Mouse (Mus musculus): ENCODE results near the gene Eng.

The Eng gene

DNA sequence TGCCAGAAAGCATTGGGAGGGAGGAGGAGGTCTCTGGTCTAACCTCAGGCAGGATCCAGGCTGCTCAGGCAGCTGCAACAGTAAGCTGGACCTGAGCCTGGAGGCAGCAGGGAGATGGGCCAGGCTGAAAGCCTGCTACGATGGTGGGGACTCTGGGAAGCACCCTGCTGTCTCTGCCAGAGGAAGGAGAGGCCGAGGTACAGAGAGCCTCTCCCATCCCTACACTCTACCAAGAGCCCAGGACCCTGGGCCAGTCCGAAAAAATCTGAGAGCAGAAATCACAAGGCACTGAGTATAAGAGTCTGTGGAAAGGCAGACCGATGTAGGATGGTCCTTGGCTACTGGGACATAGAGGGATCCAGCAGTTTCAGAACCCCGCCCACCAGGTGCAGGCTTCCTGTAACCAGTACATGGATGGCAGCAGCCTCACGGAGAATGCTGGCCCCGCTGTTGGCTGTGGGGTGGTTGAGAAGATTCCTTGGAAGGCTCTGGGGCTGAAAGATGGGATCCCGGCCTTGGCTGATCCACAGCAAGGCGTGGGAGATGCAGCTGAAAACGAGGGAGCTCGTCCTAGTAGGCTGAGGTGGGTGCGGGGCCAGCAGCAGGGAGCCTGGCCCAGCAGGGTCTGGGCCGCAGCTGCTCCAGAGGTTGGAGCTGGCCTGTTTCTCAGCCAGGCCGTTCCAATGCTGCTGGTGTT is 36.5 kb downstream of the Eng start:
- DNase-seq = no peak

DNA sequence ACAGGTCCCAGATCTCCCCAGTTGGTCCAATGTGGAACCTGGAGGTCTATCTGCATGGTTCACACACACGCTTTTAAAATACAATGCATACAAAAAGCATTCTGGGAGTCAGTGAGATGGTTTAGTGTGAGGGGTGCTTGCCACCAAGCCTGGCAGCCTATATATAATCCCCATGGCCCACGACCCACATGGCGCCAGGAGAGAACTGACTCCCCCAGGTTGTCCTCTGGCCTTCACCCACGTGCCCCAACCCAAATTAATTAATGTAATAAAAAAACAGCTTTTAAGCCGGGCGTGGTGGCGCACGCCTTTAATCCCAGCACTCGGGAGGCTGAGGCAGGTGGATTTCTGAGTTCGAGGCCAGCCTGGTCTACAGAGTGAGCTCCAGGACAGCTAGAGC is 37.3 kb downstream of the Eng start:
- DNase-seq = no peak

DNA sequence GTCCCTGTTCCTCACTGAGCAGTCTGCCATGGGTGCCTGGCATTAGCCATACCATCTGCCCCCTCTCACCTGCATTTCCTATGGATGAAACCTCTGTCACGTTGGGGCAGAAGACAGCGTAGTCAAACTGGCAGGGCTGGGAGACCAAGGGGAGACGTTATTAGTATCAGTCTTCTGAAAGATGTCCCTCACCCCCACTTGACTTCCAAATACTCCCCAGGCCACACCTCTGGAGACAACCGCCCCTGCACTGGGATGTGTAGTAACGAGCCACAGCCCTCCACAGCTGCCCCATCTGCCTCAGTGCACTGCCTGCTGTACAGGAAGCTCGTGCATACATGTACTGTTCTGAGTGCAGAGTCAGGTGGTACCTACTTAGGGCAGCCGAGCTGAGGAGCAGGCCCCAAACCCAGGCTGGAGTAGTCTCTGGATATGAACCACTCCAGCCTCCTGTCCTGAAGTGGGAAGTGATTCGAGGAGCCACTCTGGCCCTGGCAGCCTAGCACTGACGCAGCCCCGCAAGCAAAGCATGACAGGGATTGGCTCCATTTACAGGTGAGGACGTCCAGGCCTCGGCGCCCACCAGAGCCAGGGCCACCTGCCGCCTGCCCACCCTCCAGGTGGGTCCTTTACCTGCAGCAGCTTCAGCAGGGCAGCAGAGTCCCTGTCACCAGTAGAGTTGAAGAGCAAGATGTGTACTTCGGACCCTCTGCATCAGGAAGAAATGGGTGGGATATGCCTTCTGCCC is 38.5 kb downstream of the Eng start:
- no peak for DNase-seq

DNA sequence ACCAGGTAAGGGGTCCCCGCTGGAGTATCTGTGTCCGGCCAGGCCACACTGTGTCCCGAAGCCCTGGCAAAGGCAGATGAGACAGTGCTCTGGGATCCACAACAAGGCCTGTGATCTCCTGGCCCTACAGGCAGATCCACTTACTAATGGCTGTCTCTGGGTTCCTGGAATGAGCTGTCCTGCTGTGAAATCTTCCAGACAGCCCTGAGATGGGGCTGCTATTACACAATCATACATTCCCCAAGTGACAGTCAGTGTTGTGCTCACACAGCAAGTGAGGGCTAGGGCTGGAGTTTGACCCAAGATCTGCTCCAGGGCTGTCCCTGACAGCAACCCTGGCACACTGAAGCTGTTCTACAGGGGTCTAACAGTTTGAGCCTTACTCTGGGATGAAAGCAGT is 39.4 kb downstream of the Eng start:
- DNase-seq = no peak

DNA sequence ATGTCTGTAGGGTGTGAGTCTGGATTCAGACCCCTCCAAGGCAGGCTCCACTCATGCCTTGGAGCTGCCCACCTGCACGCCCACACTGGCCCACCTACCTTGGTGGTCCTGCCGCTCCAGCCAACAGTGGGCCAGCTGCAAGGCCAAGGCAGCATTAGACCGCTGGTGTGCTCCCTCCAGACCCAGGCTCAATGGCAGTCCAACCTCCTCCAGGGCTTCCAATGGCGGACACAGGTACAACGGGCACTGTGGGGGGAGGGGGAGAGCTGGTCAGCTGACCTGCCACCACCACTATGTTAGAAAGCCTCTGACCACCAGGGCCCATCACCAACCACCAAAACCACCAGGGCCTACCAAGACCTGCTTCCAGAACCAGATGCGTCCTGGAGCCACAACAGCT is 40.2 kb downstream of the Eng start:
- peak in 1 of 2 experiments; percentile 49 for DNase-seq

DNA sequence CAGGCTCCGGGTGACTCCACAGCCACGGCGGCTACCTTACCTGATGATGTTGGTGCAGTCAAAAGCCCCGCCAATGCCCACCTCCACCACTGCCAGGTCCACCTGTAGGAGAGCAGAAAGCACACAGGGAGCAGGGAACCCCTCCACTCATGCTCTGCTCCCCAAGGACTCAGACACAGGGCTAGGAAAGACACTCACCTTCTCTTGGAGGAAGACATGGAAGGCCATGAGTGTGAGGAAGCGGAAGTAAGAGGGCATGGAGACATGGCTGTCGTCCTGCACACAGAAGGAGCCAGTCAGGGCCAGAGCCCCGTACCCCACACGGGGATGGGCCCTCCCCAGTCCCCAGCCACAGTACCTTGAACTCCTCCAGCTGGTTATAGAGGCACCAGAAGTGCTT is 41.2 kb downstream of the Eng start:
- DNase-seq = no peak

DNA sequence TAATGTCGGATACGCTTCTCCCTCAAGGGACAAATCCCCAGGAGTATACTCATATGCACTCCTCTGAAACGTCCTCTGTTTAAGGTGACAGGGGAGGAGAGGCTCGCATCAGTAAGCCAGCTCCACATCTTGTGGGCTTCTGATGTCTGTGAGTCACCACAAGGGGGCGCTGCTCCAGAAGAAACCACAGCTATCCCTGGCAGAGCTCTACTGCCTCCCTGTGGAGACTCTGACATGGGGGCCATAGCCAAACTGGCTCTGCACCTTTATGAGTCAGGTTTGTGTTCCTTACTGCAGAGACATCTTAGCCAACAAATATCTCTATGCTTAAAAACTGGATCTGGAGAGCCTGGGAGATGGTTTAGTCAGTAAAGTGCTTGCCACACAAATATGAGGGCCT is 43.0 kb downstream of the Eng start:
- DNase-seq = peak; percentile 92 to 96

DNA sequence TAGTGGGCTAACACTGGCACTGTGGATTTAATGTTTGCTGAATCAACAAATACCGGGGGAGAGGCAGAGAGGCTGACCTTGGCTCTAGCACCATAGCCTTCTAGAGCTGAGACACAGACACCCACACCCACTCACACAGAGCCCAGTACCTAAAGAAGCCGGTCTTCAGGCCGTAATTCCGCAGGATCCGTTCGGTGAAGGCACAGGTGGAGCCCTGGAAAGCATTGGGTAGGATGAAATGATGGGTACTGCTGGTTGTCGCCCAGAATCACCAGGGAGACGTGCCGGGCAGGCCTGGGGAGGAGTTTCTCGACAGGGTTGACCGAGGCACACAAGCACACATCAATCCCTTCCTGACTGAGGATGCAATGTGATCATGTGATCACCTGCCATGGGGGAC is 44.6 kb downstream of the Eng start:
- no peak for DNase-seq

DNA sequence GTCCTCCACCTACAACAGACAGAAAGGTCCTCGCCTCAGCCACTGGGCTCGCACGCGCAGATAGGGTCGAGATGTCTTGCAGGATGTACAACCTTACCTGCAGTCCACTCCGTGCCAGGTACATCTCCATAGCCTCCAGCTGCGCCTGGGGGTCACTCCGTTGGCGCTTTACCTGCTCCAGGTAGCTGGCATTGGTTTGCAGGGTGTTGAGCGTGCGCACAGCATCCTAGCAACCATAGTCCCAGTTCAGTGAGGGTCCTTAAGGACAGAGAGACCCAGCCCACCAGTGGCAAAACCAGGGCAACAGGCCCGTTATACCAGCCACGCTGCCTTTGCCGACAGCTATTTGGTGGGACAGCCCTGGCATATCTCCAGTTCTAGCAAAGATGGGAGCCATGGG is 46.1 kb downstream of the Eng start:
- peak in 1 of 2 experiments; percentile 54 for DNase-seq

DNA sequence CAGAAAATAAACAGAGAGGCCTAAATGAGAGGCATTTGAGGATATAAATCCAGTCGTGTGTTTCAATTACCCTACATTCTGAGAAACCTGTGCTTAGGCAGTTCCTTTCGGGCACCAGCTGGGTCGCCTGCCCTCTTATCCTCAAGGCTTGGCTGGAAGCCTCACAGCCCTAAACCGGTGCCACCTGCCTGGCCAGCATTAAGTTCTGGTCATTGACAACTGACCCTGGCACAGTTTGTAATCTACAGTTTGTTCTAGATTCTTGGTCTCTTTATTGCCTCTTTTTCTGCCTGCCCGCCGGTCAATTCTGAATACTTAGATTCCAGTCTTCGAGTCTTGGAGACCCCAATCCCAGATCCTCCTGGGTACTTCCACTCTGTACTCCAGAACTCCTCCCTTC is 46.9 kb downstream of the Eng start:
- peak; percentile 61 to 86 for DNase-seq

DNA sequence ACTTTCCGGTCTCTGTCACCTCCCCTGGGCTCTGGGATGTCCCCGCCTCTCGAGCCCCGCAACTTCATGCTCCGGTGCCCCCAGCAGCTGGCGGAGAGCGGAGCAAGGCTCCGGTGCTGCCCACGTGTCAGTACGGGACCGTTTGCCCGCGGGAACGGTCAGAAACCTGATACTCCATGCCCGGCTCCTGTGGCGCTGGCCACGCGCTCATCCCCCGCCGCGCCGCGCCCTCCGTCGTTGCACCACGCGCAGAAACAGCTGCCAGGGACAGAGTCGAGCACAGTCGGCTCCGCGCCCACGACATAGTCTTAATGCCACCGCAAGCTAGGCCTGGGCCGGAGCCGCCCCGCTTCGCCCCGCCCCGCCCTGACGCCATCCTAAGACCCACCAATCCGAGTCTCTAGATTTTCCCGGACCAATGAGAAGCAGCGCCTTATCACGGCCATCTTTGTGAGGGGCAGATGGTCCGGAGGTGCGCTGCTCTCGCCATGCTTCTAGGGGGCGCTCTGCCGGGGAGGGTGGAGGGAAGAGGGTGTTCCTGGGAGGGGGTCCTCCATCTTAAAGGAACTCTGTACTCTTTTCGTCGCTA is 47.5 kb downstream of the Eng start:
- peak; percentile 96 to 97 for DNase-seq

DNA sequence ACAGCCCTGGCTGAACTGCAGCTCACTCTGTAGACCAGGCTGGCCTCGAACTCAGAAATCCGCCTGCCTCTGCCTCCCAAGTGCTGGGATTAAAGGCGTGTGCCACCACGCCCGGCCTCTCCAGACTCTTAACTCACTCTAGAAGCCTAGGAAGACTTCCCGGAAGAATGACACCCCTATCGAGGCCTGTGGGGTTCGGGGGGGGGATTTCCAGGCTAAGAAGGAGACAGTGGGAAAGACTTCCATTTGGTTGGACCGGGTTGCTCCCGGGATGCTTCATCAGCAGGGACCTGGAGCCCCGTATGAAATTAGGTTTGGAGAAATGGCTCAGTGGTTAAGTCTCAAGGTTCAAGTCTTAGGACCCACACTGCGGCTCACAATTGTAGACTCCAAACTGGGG is 48.3 kb downstream of the Eng start:
- no peak for DNase-seq

DNA sequence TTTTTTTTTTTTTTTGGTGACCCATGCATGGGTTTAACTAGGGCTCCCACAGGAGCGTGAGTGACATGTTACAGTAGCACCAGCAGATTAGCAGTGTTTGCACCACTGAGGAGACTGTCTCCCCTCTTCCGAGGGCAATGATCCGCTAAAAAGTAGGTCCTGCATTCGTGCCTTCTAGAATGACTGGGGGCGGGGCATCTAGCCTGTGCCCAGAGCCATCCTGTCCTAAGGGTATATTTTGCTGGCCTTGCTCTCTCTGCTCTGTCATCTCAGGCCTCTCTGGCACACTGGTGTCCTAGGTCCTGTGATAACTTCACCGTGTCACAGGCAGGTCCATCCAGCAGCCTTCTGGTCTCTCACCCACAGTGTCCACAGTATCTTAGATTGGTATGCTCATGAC is 53.3 kb downstream of the Eng start:
- peak; percentile 43 to 58 for DNase-seq

DNA sequence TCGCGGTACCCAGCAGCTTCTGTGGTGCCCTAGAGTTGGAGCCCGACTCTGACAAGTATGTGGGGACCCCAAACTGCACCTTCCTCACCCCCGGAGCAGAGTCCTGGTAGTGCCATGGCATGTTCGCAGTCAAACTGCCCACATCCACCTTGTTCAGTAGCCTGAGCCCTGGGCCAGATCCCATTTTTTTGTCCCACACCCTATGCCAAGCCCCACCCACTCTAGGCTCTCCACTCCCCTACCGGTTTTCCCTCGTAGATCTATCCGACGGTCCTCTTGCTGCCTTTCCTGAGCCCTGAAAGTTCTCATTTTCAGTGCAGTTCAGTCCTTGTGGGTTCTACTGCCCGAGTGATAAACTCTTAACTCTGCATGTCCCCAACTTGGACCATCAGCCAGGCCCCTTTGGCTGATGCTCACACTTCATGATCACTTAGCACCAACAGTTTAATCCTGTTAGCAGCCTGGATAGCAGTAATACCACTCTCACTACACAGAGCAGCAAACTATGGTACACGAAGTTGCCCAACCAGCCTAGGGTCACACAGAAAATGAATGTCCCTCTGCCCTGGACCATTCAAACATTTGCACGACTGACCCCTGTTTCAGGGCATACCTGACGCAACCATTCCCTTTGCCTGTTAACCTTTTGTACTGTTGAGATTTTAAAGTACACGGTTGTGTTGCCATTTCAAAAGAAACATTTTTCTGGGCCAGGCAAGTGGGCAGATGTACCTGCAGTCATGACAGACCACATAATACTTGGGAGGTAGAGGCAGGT is 54.8 kb downstream of the Eng start:
- peak; percentile 41 to 73 for DNase-seq

DNA sequence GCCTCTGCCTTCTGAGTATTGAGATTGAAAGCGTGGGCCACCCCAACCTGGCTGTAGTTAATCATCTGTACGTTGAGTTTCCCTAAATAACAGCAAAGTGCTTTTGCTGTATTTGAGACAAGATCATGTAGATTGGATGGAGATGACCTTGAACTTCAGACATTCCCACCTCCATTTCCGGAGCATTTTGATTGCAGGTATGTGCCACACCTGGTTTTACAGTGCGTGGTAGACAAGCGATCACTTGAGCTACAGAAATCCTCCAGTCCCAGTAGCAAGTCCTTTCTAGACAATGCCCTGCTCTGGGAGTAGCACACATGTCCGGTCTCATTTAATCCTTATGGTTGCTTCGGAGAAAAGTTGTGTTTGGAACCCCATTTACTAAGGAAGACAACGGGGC is 56.7 kb downstream of the Eng start:
- no peak for DNase-seq

DNA sequence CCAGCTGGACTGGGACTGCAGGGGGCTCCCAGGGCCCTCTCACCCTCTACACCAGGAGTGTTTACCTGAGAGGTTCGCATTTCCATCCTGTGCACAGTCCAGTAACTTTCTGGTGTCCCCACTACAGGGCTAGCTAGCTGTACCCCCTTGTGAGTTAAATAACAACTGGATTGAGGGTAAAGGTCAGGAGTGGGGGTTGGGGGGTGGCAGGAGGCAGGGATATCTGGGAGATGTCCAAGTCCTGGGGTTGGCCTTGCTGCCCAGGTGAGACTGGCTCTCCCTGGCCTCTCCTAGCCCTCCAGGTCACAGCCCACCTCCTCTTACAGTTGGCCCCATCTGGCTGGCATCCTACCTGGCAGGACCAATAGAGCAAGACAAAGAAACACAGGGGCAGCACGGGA is 57.6 kb downstream of the Eng start, which contains the start of gene Fpgs:
Fpgs (minus strand) TSS at position 125 of the 401 bp plus-strand sequence.
- DNase-seq = peak; percentile 89 to 94

DNA sequence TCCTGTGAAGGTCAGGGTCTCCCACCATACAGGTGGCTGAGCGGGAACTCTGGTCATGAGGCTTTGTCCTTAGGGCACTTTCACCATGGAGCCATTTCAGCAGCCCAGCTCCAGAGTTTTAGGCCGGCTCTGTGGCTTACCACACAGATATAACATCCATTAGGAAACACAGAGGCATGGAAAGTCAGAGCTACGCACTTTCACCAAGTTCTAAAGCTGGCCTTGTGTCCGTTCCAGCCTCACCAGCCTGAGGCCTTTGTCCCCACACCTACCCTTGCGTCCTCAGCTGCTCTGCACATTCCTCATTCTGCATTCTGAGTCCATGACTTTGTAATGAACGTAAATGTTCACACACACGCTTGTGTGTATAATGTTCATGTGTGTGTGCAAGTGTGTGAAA is 58.6 kb downstream of the Eng start:
- DNase-seq = peak in 1 of 2 experiments; percentile 65

DNA sequence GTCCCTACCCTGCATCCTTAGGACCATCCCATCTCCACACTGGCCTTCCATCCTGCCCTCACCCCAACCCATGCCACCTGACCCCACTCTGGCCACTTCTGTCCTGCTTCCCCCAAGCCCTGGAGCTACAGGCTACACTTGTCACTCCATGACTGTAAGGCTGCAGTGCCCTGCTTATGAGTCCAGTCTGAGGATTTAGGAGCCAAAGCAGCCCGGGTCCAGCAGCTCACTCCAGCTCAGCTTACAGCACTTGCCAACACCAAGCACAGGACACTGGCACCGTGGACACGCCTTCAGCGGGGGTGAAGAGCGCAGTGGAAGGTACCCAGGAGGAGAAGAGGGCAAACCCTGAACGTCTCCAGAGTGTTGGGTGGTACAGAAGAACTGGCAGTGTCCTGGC is 60.6 kb downstream of the Eng start:
- DNase-seq = peak in 1 of 2 experiments; percentile 33

DNA sequence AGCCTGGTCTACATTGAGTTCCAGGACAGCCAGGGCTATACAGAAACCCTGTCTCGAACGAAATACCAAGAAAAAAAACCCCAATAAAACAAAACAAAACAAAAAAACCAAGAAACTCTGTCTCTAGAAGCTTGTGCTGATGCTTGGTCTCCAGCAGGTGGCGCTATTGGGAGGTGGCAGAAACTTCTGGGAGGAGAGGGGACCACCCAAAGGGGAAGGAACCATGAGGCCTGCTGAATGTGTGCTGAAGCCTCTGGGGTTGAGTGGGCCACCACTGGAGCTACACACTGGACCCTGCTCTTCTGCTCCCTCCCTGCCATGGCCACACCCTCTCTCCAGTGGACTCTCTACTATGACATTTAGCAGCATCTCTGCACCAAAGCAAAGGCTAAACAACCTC is 62.2 kb downstream of the Eng start:
- DNase-seq = peak; percentile 55 to 59

DNA sequence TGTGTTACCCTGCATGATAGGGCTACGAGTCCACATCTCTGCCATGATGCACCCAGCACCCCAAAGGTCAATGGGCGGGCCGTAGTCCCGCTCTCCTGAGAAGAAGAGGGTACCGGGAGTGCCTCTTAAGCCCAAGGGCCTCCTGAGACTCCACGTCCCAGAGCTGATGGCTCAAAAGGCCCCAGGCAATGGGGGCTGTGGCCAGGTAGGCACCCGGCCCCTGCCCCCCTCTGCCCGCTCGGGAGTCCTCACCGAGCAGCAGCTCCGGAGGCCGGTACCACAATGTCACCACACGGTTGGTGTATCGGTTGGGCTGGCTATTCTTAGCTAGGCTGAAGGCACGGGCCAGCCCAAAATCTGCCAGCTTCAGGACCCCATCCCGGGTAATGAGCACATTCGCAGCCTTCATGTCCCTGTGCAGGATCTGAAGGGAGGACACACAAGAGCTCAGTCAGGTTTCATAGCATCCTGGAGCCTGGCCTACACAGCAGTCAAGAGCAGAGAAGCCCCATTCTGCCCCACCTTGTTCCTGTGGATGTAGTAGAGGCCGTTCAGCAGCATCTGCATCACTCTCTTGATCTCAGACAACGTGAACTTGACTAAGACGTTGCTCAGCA is 63.2 kb downstream of the Eng start:
- peak in 1 of 2 experiments; percentile 48 for DNase-seq

DNA sequence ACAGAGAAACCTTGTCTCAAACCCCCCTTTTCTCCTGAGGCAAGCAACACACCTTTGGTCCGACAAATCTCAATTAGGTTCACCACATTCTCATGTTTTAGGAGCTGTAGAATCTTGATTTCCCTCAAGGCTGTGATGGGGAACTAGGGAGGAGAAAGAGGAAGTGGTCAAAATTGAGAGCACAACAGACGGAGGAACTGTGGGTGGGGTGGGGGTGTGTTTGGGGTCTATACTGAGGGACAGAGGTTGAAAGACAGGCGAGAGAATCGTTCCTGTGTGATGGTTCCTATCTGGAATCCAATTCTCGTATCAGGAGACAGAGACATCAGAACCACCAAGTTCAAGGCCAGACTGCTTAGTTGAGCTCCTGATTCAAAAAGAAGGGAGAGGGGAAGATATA is 64.0 kb downstream of the Eng start:
- peak in 1 of 2 experiments; percentile 33 for DNase-seq

DNA sequence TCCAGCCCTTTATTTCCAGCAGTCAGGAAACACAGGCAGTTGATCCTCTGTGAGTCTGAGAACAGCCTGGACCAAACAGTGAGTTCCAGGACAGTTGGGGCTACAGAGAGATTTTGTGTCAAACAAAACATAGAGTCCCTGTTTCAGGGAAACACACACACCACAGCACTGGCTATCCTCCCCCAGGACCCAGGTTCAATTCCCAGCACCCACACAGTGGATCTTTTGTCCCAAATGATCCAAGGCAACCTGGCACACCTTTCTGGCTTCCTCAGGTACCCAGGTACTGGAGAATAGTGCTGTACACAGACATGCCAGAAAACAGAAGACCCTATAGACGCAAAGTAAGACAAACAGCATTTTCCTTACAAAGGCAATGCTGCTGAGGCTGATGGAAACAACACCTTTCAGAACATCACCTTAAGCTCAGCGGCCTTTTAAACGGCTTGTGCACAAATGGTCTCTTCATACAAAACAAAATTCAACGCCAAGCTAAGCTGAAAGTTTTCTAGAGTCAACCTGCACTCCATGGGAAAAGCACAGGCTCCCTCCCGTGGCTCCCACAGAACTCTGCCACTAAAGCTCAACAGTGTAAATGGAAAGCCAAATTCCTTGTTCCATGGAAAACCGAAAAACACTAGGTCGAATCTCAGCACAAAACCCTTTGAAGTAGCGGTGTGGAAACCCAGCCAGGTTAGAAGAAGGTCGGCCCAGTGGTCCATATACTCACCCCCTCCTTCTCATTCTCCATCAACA is 65.1 kb downstream of the Eng start:
- no peak for DNase-seq

Measured in kidney, postnatal 25 days (tissue).